Mouse (Mus musculus): ENCODE data around the gene Pcbp1. TPM values are rescaled to one million over a fixed set of nuclear protein-coding genes. Genes with fewer than 3 reads are reported as not detected.

The Pcbp1 gene
- total RNA-seq, 4 experiments from 2014 or later, result 286 to 319 (median 308) TPM

DNA sequence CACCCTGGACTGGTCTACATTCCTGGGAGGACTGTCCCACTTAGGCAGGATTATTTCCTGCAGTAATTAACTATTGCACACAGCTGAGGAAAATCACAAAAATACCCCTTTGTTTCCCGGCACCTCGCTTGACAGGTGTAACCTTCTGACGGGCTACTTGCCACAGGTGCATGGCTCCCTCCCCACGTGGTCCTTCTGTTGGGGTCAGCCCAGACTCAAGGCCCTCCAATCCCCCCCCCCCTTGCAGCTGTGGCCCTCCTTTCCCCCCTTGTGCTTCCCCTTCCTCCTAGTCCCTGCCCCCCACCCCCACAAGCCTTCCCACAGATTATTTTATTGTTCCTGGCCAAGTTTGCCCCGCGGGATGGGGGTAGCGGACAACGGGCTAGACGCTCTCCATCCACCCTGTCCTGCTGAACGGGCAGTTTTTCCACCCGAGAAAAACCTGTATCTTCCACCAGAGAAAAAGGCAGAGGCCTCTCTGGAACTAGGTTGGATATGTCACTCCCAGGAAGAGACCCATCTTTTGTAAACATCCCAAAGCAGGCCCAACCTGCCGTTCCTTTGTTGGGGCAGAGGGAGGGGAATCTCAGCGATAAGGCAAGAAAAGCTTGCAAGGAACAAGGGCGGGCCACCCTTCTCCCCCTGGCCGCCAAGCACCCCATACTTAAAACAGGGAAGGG lies 2.2 kb downstream of the Pcbp1 start:
- DNase-seq, result no peak

- no peak for DNase-seq
Measured at GRCm38 (mm10) chr6:86523242-86523754, 2.8 kb downstream of the Pcbp1 start.

GRCm38 (mm10) chr6:86522001-86522911 lies 3.9 kb downstream of the Pcbp1 start:
- DNase-seq, result no peak

GRCm38 (mm10) chr6:86519767-86520345 lies 6.3 kb downstream of the Pcbp1 start:
- DNase-seq, result no peak

GRCm38 (mm10) chr6:86516021-86516420 lies 10.1 kb downstream of the Pcbp1 start:
- no peak for DNase-seq

DNA sequence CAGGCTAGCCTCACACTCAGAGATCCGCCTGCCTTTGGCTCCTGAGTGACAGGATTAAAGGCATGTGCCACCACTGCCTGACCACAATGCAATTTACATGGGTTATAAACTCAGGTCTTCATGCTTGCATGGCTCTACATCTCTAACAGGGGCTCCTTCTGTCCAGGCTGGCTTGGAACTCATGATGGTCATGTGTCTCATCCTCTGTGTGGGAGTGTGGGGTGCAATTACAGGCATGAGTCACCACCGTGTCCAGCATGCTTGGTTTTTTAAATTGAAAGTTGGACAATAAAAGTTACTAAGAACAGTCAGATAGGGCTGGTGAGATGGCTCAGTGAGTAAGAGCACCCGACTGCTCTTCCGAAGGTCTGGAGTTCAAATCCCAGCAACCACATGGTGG lies 12.8 kb downstream of the Pcbp1 start:
- DNase-seq, result no peak

DNA sequence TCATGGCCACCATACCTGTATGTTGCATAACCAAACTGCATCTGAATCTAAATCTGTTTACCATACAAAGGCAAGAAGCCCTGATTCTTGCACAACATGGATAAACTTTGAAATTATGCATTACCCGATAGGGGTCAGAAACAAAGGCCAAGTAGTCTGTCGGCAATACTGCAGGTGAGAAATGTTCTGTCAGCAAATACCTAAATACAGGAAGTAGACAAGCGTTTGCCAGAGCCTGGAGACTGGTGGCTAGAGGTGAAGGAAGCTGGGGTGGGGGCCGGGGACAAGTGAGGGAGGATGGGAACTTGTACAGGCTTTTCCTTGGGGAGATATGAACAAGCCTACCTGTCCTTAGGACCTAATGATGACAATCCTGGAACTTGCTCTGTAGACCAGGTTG lies 15.1 kb downstream of the Pcbp1 start:
- no peak for DNase-seq

DNA sequence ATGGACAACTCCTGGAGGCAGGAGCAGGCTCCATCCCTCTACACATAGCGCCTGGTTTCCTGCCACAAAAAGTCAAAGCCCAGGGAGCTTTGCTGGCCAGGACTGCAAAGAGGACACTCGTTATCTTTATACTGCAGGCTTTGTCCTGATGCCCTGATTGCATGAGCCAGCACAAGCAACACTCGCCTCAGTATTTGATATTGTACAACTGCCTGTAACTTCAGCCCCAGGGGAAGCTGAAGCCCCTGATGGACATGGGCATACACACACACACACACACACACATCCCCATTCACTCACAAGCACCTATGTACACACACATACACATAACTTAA lies 16.3 kb downstream of the Pcbp1 start:
- no peak for DNase-seq

- no peak for DNase-seq
Measured at GRCm38 (mm10) chr6:86509194-86509865, 16.8 kb downstream of the Pcbp1 start.

DNA sequence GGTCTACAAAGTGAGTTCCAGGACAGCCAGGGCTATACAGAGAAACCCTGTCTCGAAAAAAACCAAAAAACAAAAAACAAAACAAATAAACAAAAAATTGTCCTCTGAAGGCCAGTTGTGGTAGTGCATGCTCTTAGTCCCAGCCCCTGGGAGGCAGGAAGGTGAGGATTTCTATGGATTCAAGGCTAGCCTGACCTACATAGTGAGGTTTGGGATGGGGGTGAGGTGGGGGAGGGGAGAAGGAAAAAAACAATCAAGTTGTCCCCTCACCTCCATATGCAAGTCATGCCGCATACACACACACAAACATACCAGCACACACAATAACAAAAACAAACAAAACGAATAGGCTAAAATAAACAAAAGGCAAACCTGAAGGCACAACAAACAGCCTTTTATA lies 17.4 kb downstream of the Pcbp1 start:
- no peak for DNase-seq

- DNase-seq, result no peak
Measured at GRCm38 (mm10) chr6:86507116-86507515, 19.0 kb downstream of the Pcbp1 start.

DNA sequence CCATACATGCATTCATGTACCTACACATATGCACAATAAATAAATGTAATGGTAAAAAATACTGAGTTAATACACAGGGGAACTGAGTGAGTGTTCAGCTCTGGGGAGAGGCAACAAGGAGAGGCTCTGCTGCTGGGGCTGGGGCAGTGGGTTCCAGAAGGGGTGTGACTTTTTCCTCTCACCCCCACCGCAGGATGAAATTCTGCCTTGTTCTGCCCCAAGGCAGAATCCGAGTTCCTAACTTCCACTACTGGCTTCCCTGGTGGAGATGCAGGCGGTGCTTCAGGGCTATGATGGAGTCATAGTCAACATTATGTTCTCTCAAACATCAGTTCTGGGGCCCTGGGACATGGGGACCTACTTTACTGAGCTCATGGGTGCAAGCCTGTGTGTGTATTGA lies 19.8 kb downstream of the Pcbp1 start:
- DNase-seq, result no peak

DNA sequence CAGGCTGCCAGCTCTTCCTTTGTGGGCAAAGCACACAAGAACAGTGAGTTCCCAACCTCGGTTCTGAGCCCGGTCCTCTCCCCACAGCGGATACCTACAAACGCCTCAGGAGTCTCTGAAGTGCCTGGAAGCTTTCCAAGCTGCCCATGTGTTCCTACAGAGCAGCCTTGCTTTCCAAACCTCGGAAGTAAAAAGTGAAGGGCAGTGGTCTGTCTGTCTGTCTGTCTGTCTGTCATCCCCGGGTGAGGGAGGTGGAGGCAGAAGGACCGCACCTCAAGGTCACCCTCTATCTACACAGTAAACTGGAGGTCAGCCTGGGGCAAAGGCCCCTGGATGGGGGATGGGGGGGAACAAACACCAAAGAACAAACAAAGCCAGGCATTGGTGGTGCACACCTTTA lies 20.4 kb downstream of the Pcbp1 start:
- no peak for DNase-seq

GRCm38 (mm10) chr6:86503513-86503912 lies 22.6 kb downstream of the Pcbp1 start:
- DNase-seq, result no peak

DNA sequence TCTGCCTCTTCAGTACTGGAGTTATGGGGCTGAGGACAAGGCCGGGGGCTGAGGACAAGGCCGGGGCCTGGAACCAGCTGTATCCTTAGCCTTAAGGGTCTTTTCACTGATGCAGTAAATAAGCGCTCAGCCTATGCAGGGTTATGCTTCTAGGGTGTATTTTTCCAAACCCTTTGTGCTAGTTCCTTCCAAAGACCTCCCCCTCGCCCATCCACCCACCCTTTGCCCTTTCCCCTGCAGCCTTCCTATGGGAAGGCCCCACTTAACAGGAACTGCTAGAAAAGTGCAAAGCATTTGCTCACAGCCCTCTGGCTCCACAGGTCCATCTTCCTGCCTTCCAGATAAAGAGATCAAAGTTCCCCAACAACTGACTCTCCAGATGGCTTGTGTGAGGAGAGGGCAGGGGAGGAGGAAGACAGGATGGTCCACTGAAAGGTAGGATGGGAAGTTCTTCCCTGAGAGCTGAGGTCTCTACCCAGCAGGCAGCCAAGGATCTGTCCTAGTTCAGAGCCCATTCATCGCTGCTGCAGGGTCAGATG lies 26.5 kb downstream of the Pcbp1 start:
- DNase-seq, result no peak

DNA sequence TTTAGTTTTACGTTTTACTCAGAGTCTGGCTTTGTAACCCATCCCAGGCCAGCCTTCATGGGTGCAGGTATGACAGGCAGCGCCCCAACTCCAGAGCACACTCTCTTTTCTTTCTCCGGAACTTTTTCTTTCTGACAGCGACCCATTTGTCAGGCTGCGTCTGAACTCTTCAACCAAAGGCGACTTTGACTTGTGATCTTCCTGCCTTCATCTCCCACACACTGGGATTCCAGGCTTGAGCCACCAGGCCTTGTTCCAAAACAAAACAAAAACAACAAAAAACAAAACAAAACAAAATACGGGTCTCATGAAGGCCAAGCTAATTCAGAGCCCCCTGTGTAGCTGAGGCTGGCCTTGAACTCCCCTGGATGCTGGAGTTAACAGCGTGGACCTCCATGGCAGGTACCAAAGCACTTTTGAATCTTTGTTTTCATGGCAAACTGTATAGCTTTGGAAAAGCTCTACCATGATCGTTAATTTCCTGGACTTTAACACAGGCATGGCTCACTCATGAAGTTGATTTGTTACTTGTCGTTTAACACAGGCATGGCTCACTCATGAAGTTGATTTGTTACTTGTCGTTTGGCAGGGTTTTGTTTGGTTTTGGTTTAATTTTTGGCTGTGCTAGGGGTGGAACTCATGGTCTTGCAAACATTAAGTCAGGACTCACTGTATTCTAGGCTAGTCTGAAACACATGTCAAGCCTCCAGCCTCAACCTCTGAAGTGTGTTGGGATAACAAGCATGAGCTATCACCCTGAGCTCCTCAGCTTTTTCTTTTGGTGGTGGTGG lies 28.0 kb downstream of the Pcbp1 start:
- no peak for DNase-seq

- DNase-seq, result no peak
Measured at GRCm38 (mm10) chr6:86497071-86497815, 28.9 kb downstream of the Pcbp1 start.

DNA sequence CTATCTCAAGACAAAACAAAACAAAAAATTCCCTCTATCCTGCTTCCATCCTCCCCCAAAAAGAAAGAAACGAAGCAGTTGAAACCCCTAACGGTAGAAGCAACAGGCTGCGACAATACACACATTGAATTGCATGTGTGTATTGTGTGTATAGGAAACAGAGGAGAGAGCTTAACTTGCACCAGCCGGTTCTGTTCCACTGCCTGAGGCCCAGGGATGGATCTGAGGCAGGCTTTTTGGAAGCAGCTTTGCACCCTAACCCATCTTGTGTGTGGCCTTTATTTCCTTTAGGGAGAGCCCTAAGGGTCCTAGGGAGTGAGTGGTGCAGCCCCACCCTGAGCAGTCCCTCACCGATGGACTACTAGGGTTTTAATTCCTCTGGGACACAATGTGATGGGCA lies 29.5 kb downstream of the Pcbp1 start:
- no peak for DNase-seq

- DNase-seq, result no peak
Measured at GRCm38 (mm10) chr6:86496127-86496526, 30.0 kb downstream of the Pcbp1 start.

- no peak for DNase-seq
Measured at GRCm38 (mm10) chr6:86495661-86496060, 30.5 kb downstream of the Pcbp1 start.

DNA sequence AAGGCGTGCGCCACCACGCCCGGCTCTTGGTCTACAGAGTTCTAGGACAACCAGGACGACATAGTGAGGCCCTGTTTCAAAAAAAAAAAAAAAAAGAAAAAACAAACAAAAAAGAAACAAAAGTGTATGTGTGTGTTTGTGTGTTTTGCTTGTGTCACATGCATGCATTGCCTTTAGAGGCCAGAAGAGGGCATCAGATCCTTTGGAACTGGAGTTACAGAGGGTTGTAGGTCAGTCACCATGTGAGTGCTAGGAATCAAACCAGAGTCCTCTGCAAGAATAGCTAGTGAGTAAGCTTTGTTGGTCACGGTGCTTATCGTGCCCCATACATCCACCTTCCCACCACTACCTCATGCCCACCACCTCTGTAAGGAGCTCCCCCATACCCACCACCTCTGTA lies 31.4 kb downstream of the Pcbp1 start:
- DNase-seq, result no peak

Measured in adrenal gland, adult 8-10 months (tissue).